Mouse (Mus musculus) heart, embryonic 14.5 days (tissue): ENCODE measurements around the gene Shc3. TPM values are rescaled to one million over a fixed set of nuclear protein-coding genes. Genes with fewer than 3 reads are reported as not detected.

Source experiments
- ATAC-seq: fragments of 200-750 bp; cut with Nextera tagmentation; 2 replicates; pipeline ENCODE4 v1.8.0; 2017; ENCODE audit warnings: low read depth, moderate TSS enrichment; ENCODE audit not compliant: insufficient number of reproducible peaks, insufficient read depth, low FRiP score
- H3K27ac ChIP-seq, 2 experiments: fragments of 200-500 bp in 1 of 2; fragments of 300-500 bp in 1 of 2; sonication (generic) in 1 of 2; replicated peaks in 1 of 2; 2 replicates each; pipeline ENCODE4 v1.5.1; 2012 to 2014; ENCODE audit warnings: low read depth in 2 of 2, low read length in 2 of 2, control low read depth in 1 of 2, mild to moderate bottlenecking in 1 of 2, mixed read lengths in 1 of 2; ENCODE audit not compliant: control insufficient read depth in 1 of 2, insufficient read depth in 1 of 2
- H3K27me3 ChIP-seq: fragments of 300-500 bp; sonication (generic); 2 replicates; pipeline ENCODE4 v1.6.1; 2014; ENCODE audit warnings: mild to moderate bottlenecking, low read length, control low read depth; ENCODE audit not compliant: control insufficient read depth, insufficient read depth
- H3K36me3 ChIP-seq: fragments of 300-500 bp; sonication (generic); 2 replicates; pipeline ENCODE4 v1.6.1; 2014; ENCODE audit warnings: mild to moderate bottlenecking, control low read depth, low read length, mixed read lengths; ENCODE audit not compliant: control insufficient read depth, insufficient read depth
- H3K4me1 ChIP-seq, 2 experiments: fragments of 200-500 bp in 1 of 2; fragments of 300-500 bp in 1 of 2; sonication (generic) in 1 of 2; 2 replicates each; pipeline ENCODE4 v1.6.1; 2012 to 2014; ENCODE audit warnings: low read length in 2 of 2, control low read depth in 1 of 2, mixed read lengths in 1 of 2; ENCODE audit not compliant: control insufficient read depth in 2 of 2, insufficient read depth in 2 of 2
- H3K4me2 ChIP-seq: fragments of 300-500 bp; sonication (generic); 2 replicates; pipeline ENCODE4 v1.6.1; 2014; ENCODE audit warnings: mild to moderate bottlenecking, low read length
- H3K4me3 ChIP-seq, 2 experiments: fragments of 200-500 bp in 1 of 2; fragments of 300-500 bp in 1 of 2; sonication (generic) in 1 of 2; 2 replicates each; pipeline ENCODE4 v1.5.1; 2012 to 2014; ENCODE audit warnings: low read length in 2 of 2, mild to moderate bottlenecking in 2 of 2, control low read depth in 1 of 2, low read depth in 1 of 2, moderate library complexity in 1 of 2; ENCODE audit not compliant: control insufficient read depth in 1 of 2, insufficient read depth in 1 of 2
- H3K9ac ChIP-seq: fragments of 300-500 bp; sonication (generic); 2 replicates; pipeline ENCODE4 v1.6.1; 2014; ENCODE audit warnings: mild to moderate bottlenecking, low read length
- H3K9me3 ChIP-seq: fragments of 300-500 bp; sonication (generic); 2 replicates; pipeline ENCODE4 v1.6.1; 2016; ENCODE audit warnings: low read length, control low read depth; ENCODE audit not compliant: control insufficient read depth
- WGBS: fragments of 180-500 bp; shearing (Covaris S2); extraction: QIAGEN DNeasy Blood & Tissue Kit; methylation state at CpG from one replicate; pipeline ENCODE4 v1.1.7; 2014; 5-methylcytosine and 5-hydroxymethylcytosine counted together
- polyA plus RNA-seq: library from polyadenylated mRNA; unstranded; fragments of >200 nt; fragmentation: Nextera tagmentation; extraction: Ambion mirVana; gene quantifications from 2 replicates; pipeline ENCODE4 v1.2.1, GENCODE M21; 2014

Gene Shc3
- 0.12 TPM in 1 of 2 replicates, not detected in the other for polyA plus RNA-seq

GRCm38 (mm10) chr13:51568911-51569684, at the start of gene Shc3:
Gene Shc3, minus strand, starts transcription at chr13:51569419.
- Histone ChIP-seq H3K4me3 (peak within 1 kb of the TSS; percentile 41 to 56), H3K4me2 (peak within 1 kb of the TSS; percentile 98), H3K27ac (0 out of 4 replicates have a peak within 1 kb of the TSS, but pooled peaks of 1 of the 2 experiments have one; percentile 24), H3K9me3 (no peaks in the 10 kb centered on the region), H3K9ac (peak within 1 kb of the TSS; percentile 63), H3K36me3 (no peaks in the 10 kb centered on the region), H3K27me3 (peaks cover 49% of the 10 kb centered on the region), H3K4me1 (peaks cover 9 to 27% of the 10 kb centered on the region in 2 experiments)
- WGBS, result under 1% methylated on average over 36 of the region's 36 CpGs
- peak; percentile 44; the same call in 1 of the 2 replicates for ATAC-seq

GRCm38 (mm10) chr13:51618602-51619001, 49.4 kb upstream of the Shc3 start:
- no peak for ATAC-seq
- Histone ChIP-seq H3K36me3 (no peaks in the 10 kb centered on the region), H3K4me2 (no peak overlapping the region), H3K4me1 (peaks cover 0 to 2% of the 10 kb centered on the region in 2 experiments; a peak in 1 of 4 replicates), H3K27me3 (no peaks in the 10 kb centered on the region), H3K27ac (no peak overlapping the region), H3K9me3 (no peaks in the 10 kb centered on the region), H3K9ac (no peak overlapping the region), H3K4me3 (no peak overlapping the region)
- 20% methylated on average over 8 of the region's 9 CpGs for WGBS

GRCm38 (mm10) chr13:51617861-51618260, 48.6 kb upstream of the Shc3 start:
- no peak for ATAC-seq
- Histone ChIP-seq H3K4me1 (peaks cover 0 to 2% of the 10 kb centered on the region in 2 experiments; a peak in 1 of 4 replicates), H3K27ac (no peak overlapping the region), H3K9me3 (no peaks in the 10 kb centered on the region), H3K36me3 (no peaks in the 10 kb centered on the region), H3K9ac (no peak overlapping the region), H3K4me2 (peak overlapping the region; percentile 42), H3K4me3 (no peak overlapping the region), H3K27me3 (no peaks in the 10 kb centered on the region)
- 19% methylated on average over 6 of the region's 6 CpGs for WGBS

GRCm38 (mm10) chr13:51617306-51617705, 48.1 kb upstream of the Shc3 start:
- WGBS, result 59% methylated on average over 1 of the region's 1 CpGs
- ATAC-seq, result no peak

GRCm38 (mm10) chr13:51616417-51617044, 47.3 kb upstream of the Shc3 start:
- H3K36me3 ChIP-seq, result no peaks in the 10 kb centered on the region
- H3K4me3 ChIP-seq, result no peak overlapping the region
- H3K4me2 ChIP-seq, result no peak overlapping the region
- no peak overlapping the region for H3K27ac ChIP-seq
- ATAC-seq, result no peak
- peaks cover 0 to 2% of the 10 kb centered on the region in 2 experiments; a peak in 1 of 4 replicates for H3K4me1 ChIP-seq
- no peaks in the 10 kb centered on the region for H3K27me3 ChIP-seq
- H3K9ac ChIP-seq, result no peak overlapping the region
- 20% methylated on average over 12 of the region's 12 CpGs for WGBS
- no peaks in the 10 kb centered on the region for H3K9me3 ChIP-seq

More at GRCm38 (mm10) chr13:51617306-51617705, 48.1 kb upstream of the Shc3 start:
- H3K27me3 ChIP-seq, result no peaks in the 10 kb centered on the region
- H3K9ac ChIP-seq, result no peak overlapping the region
- no peak overlapping the region for H3K27ac ChIP-seq
- no peak overlapping the region for H3K4me2 ChIP-seq
- no peaks in the 10 kb centered on the region for H3K36me3 ChIP-seq
- H3K4me1 ChIP-seq, result peaks cover 0 to 2% of the 10 kb centered on the region in 2 experiments; a peak in 1 of 4 replicates
- no peaks in the 10 kb centered on the region for H3K9me3 ChIP-seq
- H3K4me3 ChIP-seq, result no peak overlapping the region

- H3K9ac ChIP-seq, result no peak overlapping the region
- H3K4me3 ChIP-seq, result no peak overlapping the region
- no peaks in the 10 kb centered on the region for H3K36me3 ChIP-seq
- H3K9me3 ChIP-seq, result no peaks in the 10 kb centered on the region
- H3K4me1 ChIP-seq, result peaks cover 0 to 2% of the 10 kb centered on the region in 2 experiments; a peak in 2 of 4 replicates
- no peak overlapping the region for H3K27ac ChIP-seq
- no peaks in the 10 kb centered on the region for H3K27me3 ChIP-seq
- H3K4me2 ChIP-seq, result no peak overlapping the region
- ATAC-seq, result no peak
- 60% methylated on average over 10 of the region's 10 CpGs for WGBS
These were observed 46.6 kb upstream of the Shc3 start for GRCm38 (mm10) chr13:51615815-51616214.

- no peak overlapping the region for H3K9ac ChIP-seq
- 52% methylated on average over 5 of the region's 5 CpGs for WGBS
- peaks cover 0 to 2% of the 10 kb centered on the region in 2 experiments; a peak in 2 of 4 replicates for H3K4me1 ChIP-seq
- H3K27ac ChIP-seq, result no peak overlapping the region
- no peaks in the 10 kb centered on the region for H3K9me3 ChIP-seq
- peak overlapping the region; percentile 45; the same call in 1 of the 2 replicates for H3K4me2 ChIP-seq
- H3K36me3 ChIP-seq, result no peaks in the 10 kb centered on the region
- ATAC-seq, result no peak
- H3K4me3 ChIP-seq, result no peak overlapping the region
- H3K27me3 ChIP-seq, result no peaks in the 10 kb centered on the region
These were observed 42.3 kb upstream of the Shc3 start for GRCm38 (mm10) chr13:51611500-51611899.
